Mouse (Mus musculus) intestine, postnatal 0 days (tissue): ENCODE data around the gene Wdr63. TPM values are rescaled to one million over a fixed set of nuclear protein-coding genes. Genes with fewer than 3 reads are reported as not detected.

Source experiments
- ATAC-seq: fragments of 200-750 bp; cut with Nextera tagmentation; 2 replicates; pipeline ENCODE4 v1.8.0; 2017; ENCODE audit warnings: mild to moderate bottlenecking, moderate TSS enrichment, moderate library complexity
- H3K27ac ChIP-seq: fragments of 300-500 bp; sonication (generic); 2 replicates; pipeline ENCODE4 v1.5.1; 2014; ENCODE audit warnings: mild to moderate bottlenecking, low read depth, low read length, moderate library complexity
- H3K27me3 ChIP-seq: fragments of 300-500 bp; sonication (generic); replicated peaks from 2 replicates; pipeline ENCODE4 v1.6.1; 2014; ENCODE audit warnings: low read length, mixed read lengths; ENCODE audit not compliant: control insufficient read depth, insufficient read depth
- H3K36me3 ChIP-seq: fragments of 300-500 bp; sonication (generic); 2 replicates; pipeline ENCODE4 v1.6.1; 2014; ENCODE audit warnings: mild to moderate bottlenecking, moderate library complexity; ENCODE audit not compliant: control insufficient read depth, insufficient read depth
- H3K4me1 ChIP-seq: fragments of 300-500 bp; sonication (generic); replicated peaks from 2 replicates; pipeline ENCODE4 v1.6.1; 2014; ENCODE audit warnings: antibody characterized with exemption, low read length, mixed read lengths; ENCODE audit not compliant: control insufficient read depth, insufficient read depth
- H3K4me2 ChIP-seq: fragments of 300-500 bp; sonication (generic); replicated peaks from 2 replicates; pipeline ENCODE4 v1.6.1; 2014; ENCODE audit warnings: low read depth, mild to moderate bottlenecking, moderate library complexity
- H3K4me3 ChIP-seq: fragments of 300-500 bp; sonication (generic); 2 replicates; pipeline ENCODE4 v1.5.1; 2014; ENCODE audit warnings: low read depth, low read length
- H3K9ac ChIP-seq: fragments of 300-500 bp; sonication (generic); 2 replicates; pipeline ENCODE4 v1.6.1; 2014; ENCODE audit warnings: mild to moderate bottlenecking, low read depth, low read length
- H3K9me3 ChIP-seq: fragments of 300-500 bp; sonication (generic); 2 replicates; pipeline ENCODE4 v1.6.1; 2016; ENCODE audit warnings: mixed run types; ENCODE audit not compliant: control insufficient read depth
- CTCF ChIP-seq: sonication (generic); IDR thresholded peaks from 2 replicates; pipeline ENCODE4 v1.5.1; 2016; ENCODE audit warnings: low read depth, mild to moderate bottlenecking, control low read depth, antibody characterized with exemption, moderate library complexity
- WGBS: fragments of 180-500 bp; shearing (Covaris S2); extraction: QIAGEN DNeasy Blood & Tissue Kit; methylation state at CpG from one replicate; pipeline ENCODE4 v1.1.7; 2014; 5-methylcytosine and 5-hydroxymethylcytosine counted together
- polyA plus RNA-seq: library from polyadenylated mRNA; unstranded; fragments of >200 nt; fragmentation: Nextera tagmentation; extraction: Ambion mirVana; gene quantifications from 2 replicates; pipeline ENCODE4 v1.2.1, GENCODE M21; 2015

The Wdr63 gene
- polyA plus RNA-seq, 1 experiment from 2014 or later, result 1.0 TPM

- WGBS, result 70% methylated on average over 6 of the region's 6 CpGs
- Histone ChIP-seq H3K4me1 (no peaks in the 10 kb centered on the region; the same call in 1 of the 2 replicates), H3K4me2 (no peak overlapping the region), H3K9me3 (no peaks in the 10 kb centered on the region), H3K4me3 (no peak overlapping the region), H3K27me3 (no peaks in the 10 kb centered on the region), H3K36me3 (no peaks in the 10 kb centered on the region), H3K9ac (no peak overlapping the region), H3K27ac (no peak overlapping the region)
- no peak for ATAC-seq
- TF ChIP-seq CTCF, result no peak
These were observed 19.3 kb upstream of the Wdr63 start for GRCm38 (mm10) chr3:146127205-146127604.

GRCm38 (mm10) chr3:146123464-146123825, 15.5 kb upstream of the Wdr63 start:
- Histone ChIP-seq H3K36me3 (no peaks in the 10 kb centered on the region), H3K4me3 (no peak overlapping the region), H3K9me3 (no peaks in the 10 kb centered on the region), H3K9ac (no peak overlapping the region), H3K4me2 (no peak overlapping the region), H3K27ac (no peak overlapping the region), H3K4me1 (no peaks in the 10 kb centered on the region), H3K27me3 (no peaks in the 10 kb centered on the region)
- no peak for ATAC-seq
- no peak for TF ChIP-seq CTCF
- WGBS, result 72% methylated on average over 9 of the region's 9 CpGs

GRCm38 (mm10) chr3:146122807-146123463, 15.0 kb upstream of the Wdr63 start:
- no peak for ATAC-seq
- 83% methylated on average over 8 of the region's 8 CpGs for WGBS
- Histone ChIP-seq H3K9ac (no peak overlapping the region), H3K27ac (no peak overlapping the region), H3K4me3 (no peak overlapping the region), H3K4me2 (no peak overlapping the region), H3K36me3 (no peaks in the 10 kb centered on the region), H3K4me1 (no peaks in the 10 kb centered on the region), H3K27me3 (no peaks in the 10 kb centered on the region), H3K9me3 (no peaks in the 10 kb centered on the region)
- TF ChIP-seq CTCF, result no peak

GRCm38 (mm10) chr3:146122125-146122420, 14.1 kb upstream of the Wdr63 start:
- Histone ChIP-seq H3K9ac (no peak overlapping the region), H3K36me3 (no peaks in the 10 kb centered on the region), H3K4me3 (no peak overlapping the region), H3K27ac (no peak overlapping the region), H3K4me1 (no peaks in the 10 kb centered on the region), H3K27me3 (no peaks in the 10 kb centered on the region; the same call in 1 of the 2 replicates), H3K4me2 (no peak overlapping the region), H3K9me3 (no peaks in the 10 kb centered on the region)
- TF ChIP-seq CTCF, result no peak
- 67% methylated on average over 3 of the region's 3 CpGs for WGBS
- ATAC-seq, result no peak

GRCm38 (mm10) chr3:146121310-146122124, 13.6 kb upstream of the Wdr63 start:
- H3K4me1 ChIP-seq, result no peaks in the 10 kb centered on the region
- 19% methylated on average over 25 of the region's 25 CpGs for WGBS
- ATAC-seq, result no peak
- no peaks in the 10 kb centered on the region for H3K36me3 ChIP-seq
- H3K4me2 ChIP-seq, result peak overlapping the region; percentile 33
- TF ChIP-seq CTCF, result no peak
- H3K27me3 ChIP-seq, result no peaks in the 10 kb centered on the region; the same call in 1 of the 2 replicates
- H3K9me3 ChIP-seq, result no peaks in the 10 kb centered on the region
- H3K4me3 ChIP-seq, result no peak overlapping the region
- H3K27ac ChIP-seq, result no peak overlapping the region
- no peak overlapping the region; the same call in 1 of the 2 replicates for H3K9ac ChIP-seq

- Histone ChIP-seq H3K27me3 (no peaks in the 10 kb centered on the region; the same call in 1 of the 2 replicates), H3K4me2 (peak overlapping the region; percentile 69), H3K4me1 (0 out of 2 replicates have a peak, but pooled peaks cover 2% of the 10 kb centered on the region), H3K27ac (peak overlapping the region; percentile 86), H3K4me3 (peak overlapping the region; percentile 44), H3K36me3 (no peaks in the 10 kb centered on the region), H3K9ac (peak overlapping the region; percentile 60), H3K9me3 (no peaks in the 10 kb centered on the region)
- WGBS, result 35% methylated on average over 9 of the region's 9 CpGs
- TF ChIP-seq CTCF, result no peak
- peak; percentile 82 for ATAC-seq
These were observed 10.1 kb upstream of the Wdr63 start for GRCm38 (mm10) chr3:146117997-146118457.
